Mouse (Mus musculus) CH12.LX (cell line): ENCODE data around the gene Dlec1. TPM values are rescaled to one million over a fixed set of nuclear protein-coding genes. Genes with fewer than 3 reads are reported as not detected.

ENCODE experiments used
- DNase-seq: peaks from one replicate; pipeline ENCODE4 v3.0.0-alpha.2; 2013; ENCODE audit errors: extremely low read depth
- H3K27ac ChIP-seq: 2 replicates; pipeline ENCODE4 v1.5.1; 2012; ENCODE audit warnings: low read depth, mild to moderate bottlenecking, control low read depth, moderate library complexity; ENCODE audit not compliant: insufficient read depth
- H3K27me3 ChIP-seq: replicated peaks from 2 replicates; pipeline ENCODE3; 2012; ENCODE audit warnings: inconsistent platforms
- H3K36me3 ChIP-seq, 2 experiments: replicated peaks in 1 of 2; 2 replicates each; pipeline versions ENCODE3 to v1.6.1; 2012; ENCODE audit warnings: inconsistent platforms in 1 of 2, low read length in 1 of 2, mild to moderate bottlenecking in 1 of 2, mixed read lengths in 1 of 2, moderate library complexity in 1 of 2; ENCODE audit not compliant: control insufficient read depth in 1 of 2, insufficient read depth in 1 of 2
- H3K4me1 ChIP-seq, 2 experiments: 2 replicates each; pipeline ENCODE4 v1.6.1; 2012; ENCODE audit warnings: inconsistent platforms in 1 of 2, moderate library complexity in 1 of 2; ENCODE audit not compliant: insufficient read depth in 2 of 2, control insufficient read depth in 1 of 2
- H3K4me2 ChIP-seq: 2 replicates; pipeline ENCODE4 v1.6.1; 2012; ENCODE audit warnings: low read depth, mild to moderate bottlenecking, control low read depth; ENCODE audit not compliant: poor library complexity, insufficient read depth, severe bottlenecking
- H3K4me3 ChIP-seq, 3 experiments: fragments of 150-350 bp in 1 of 3; sonication (generic) in 1 of 3; replicated peaks in 1 of 3; 2 replicates each; pipeline versions ENCODE3 to v1.5.1; 2011 to 2012; ENCODE audit warnings: low read depth in 2 of 3, low read length in 2 of 3, mild to moderate bottlenecking in 2 of 3, moderate library complexity in 2 of 3, control low read depth in 1 of 3, improper control_type of control experiment in 1 of 3, inconsistent platforms in 1 of 3, mixed read lengths in 1 of 3; ENCODE audit not compliant: poor library complexity in 1 of 3
- H3K79me2 ChIP-seq: replicated peaks from 2 replicates; pipeline ENCODE4 v1.6.1; 2012; ENCODE audit warnings: mild to moderate bottlenecking, moderate library complexity; ENCODE audit not compliant: control insufficient read depth, poor library complexity, insufficient read depth, severe bottlenecking; ENCODE audit errors: extremely low read depth
- H3K9ac ChIP-seq: 2 replicates; pipeline ENCODE4 v1.6.1; 2012; ENCODE audit warnings: low read depth, mild to moderate bottlenecking, control low read depth, moderate library complexity; ENCODE audit not compliant: insufficient read depth
- H3K9me3 ChIP-seq: replicated peaks from 2 replicates; pipeline ENCODE3; 2012; ENCODE audit warnings: low read length, inconsistent platforms, mixed read lengths
- BHLHE40 ChIP-seq: IDR thresholded peaks from 2 replicates; pipeline ENCODE4 v1.6.1; 2011; ENCODE audit warnings: mild to moderate bottlenecking, low read depth, low read length, improper control_type of control experiment
- CHD1 ChIP-seq: IDR thresholded peaks from 2 replicates; pipeline ENCODE4 v1.6.1; 2012; ENCODE audit warnings: low read depth, low read length, improper control_type of control experiment, inconsistent platforms
- CHD2 ChIP-seq: IDR thresholded peaks from 2 replicates; pipeline ENCODE4 v1.6.1; 2011; ENCODE audit warnings: low read length, improper control_type of control experiment
- CTCF ChIP-seq, 2 experiments: IDR thresholded peaks in 1 of 2; conservative IDR thresholded peaks in 1 of 2; 2 replicates each; pipeline ENCODE4 v1.5.1; 2011 to 2012; ENCODE audit warnings: low read depth in 2 of 2, low read length in 2 of 2, improper control_type of control experiment in 1 of 2, inconsistent platforms in 1 of 2, mild to moderate bottlenecking in 1 of 2, moderate library complexity in 1 of 2
- E2F4 ChIP-seq: IDR thresholded peaks from 2 replicates; pipeline ENCODE4 v1.6.1; 2011; ENCODE audit warnings: low read depth, low read length, improper control_type of control experiment; ENCODE audit not compliant: insufficient replicate concordance
- ELF1 ChIP-seq: IDR thresholded peaks from 2 replicates; pipeline ENCODE4 v1.6.1; 2014; ENCODE audit warnings: low read depth, mild to moderate bottlenecking, inconsistent platforms, low read length, improper control_type of control experiment
- EP300 ChIP-seq: IDR thresholded peaks from 2 replicates; pipeline ENCODE4 v1.6.1; 2011; ENCODE audit warnings: low read length, improper control_type of control experiment
- ETS1 ChIP-seq: conservative IDR thresholded peaks from 2 replicates; pipeline ENCODE4 v1.6.1; 2012; ENCODE audit warnings: low read depth, mild to moderate bottlenecking, inconsistent platforms, low read length, improper control_type of control experiment, moderate library complexity
- GABPA ChIP-seq: IDR thresholded peaks from 2 replicates; pipeline ENCODE4 v1.6.1; 2012; ENCODE audit warnings: low read depth, low read length, improper control_type of control experiment, inconsistent platforms; ENCODE audit not compliant: insufficient replicate concordance
- HCFC1 ChIP-seq: IDR thresholded peaks from 2 replicates; pipeline ENCODE4 v1.6.1; 2012; ENCODE audit warnings: low read depth, mild to moderate bottlenecking, inconsistent platforms, low read length, improper control_type of control experiment
- IRF4 ChIP-seq: IDR thresholded peaks from 2 replicates; pipeline ENCODE4 v1.6.1; 2014; ENCODE audit warnings: low read depth, mild to moderate bottlenecking, inconsistent platforms, low read length, improper control_type of control experiment
- JUN ChIP-seq: IDR thresholded peaks from 2 replicates; pipeline ENCODE4 v1.6.1; 2011; ENCODE audit warnings: low read depth, mild to moderate bottlenecking, low read length, improper control_type of control experiment, moderate library complexity; ENCODE audit not compliant: insufficient read depth
- JUND ChIP-seq: conservative IDR thresholded peaks from 2 replicates; pipeline ENCODE4 v1.6.1; 2011; ENCODE audit warnings: low read depth, low read length, improper control_type of control experiment
- KAT2A ChIP-seq: IDR thresholded peaks from 2 replicates; pipeline ENCODE4 v1.6.1; 2012; ENCODE audit warnings: low read length, improper control_type of control experiment, inconsistent platforms; ENCODE audit not compliant: insufficient replicate concordance
- MAFK ChIP-seq: IDR thresholded peaks from 2 replicates; pipeline ENCODE4 v1.6.1; 2011; ENCODE audit warnings: low read length, improper control_type of control experiment; ENCODE audit not compliant: insufficient replicate concordance
- MAX ChIP-seq: IDR thresholded peaks from 2 replicates; pipeline ENCODE4 v1.6.1; 2011; ENCODE audit warnings: low read length, improper control_type of control experiment
- MAZ ChIP-seq: IDR thresholded peaks from 2 replicates; pipeline ENCODE4 v1.6.1; 2012; ENCODE audit warnings: low read depth, mild to moderate bottlenecking, inconsistent platforms, low read length, improper control_type of control experiment, moderate library complexity
- MEF2A ChIP-seq: IDR thresholded peaks from 2 replicates; pipeline ENCODE4 v1.6.1; 2014; ENCODE audit warnings: low read depth, mild to moderate bottlenecking, inconsistent platforms, low read length, improper control_type of control experiment, borderline replicate concordance
- MXI1 ChIP-seq: IDR thresholded peaks from 2 replicates; pipeline ENCODE4 v1.6.1; 2011; ENCODE audit warnings: mild to moderate bottlenecking, low read depth, low read length, improper control_type of control experiment
- MYC ChIP-seq: IDR thresholded peaks from 2 replicates; pipeline ENCODE4 v1.6.1; 2011; ENCODE audit warnings: low read depth, mild to moderate bottlenecking, improper control_type of control experiment, low read length
- NELFE ChIP-seq: IDR thresholded peaks from 2 replicates; pipeline ENCODE4 v1.6.1; 2011; ENCODE audit warnings: low read depth, low read length, improper control_type of control experiment
- NRF1 ChIP-seq: IDR thresholded peaks from 2 replicates; pipeline ENCODE4 v1.6.1; 2014; ENCODE audit warnings: low read depth, mild to moderate bottlenecking, inconsistent platforms, low read length, improper control_type of control experiment, moderate library complexity
- PAX5 ChIP-seq: IDR thresholded peaks from 2 replicates; pipeline ENCODE4 v1.6.1; 2012; ENCODE audit warnings: low read length, inconsistent platforms, mixed read lengths
- POLR2A ChIP-seq: IDR thresholded peaks from 2 replicates; pipeline ENCODE4 v1.6.1; 2011; ENCODE audit warnings: low read depth, mild to moderate bottlenecking, improper control_type of control experiment, low read length
- POLR2AphosphoS2 ChIP-seq: IDR thresholded peaks from 2 replicates; pipeline ENCODE4 v1.6.1; 2011; ENCODE audit warnings: low read depth, low read length, improper control_type of control experiment
- RAD21 ChIP-seq: IDR thresholded peaks from 2 replicates; pipeline ENCODE4 v1.6.1; 2011; ENCODE audit warnings: low read depth, mild to moderate bottlenecking, low read length, improper control_type of control experiment, moderate library complexity
- RCOR1 ChIP-seq: conservative IDR thresholded peaks from 2 replicates; pipeline ENCODE4 v1.6.1; 2012; ENCODE audit warnings: low read depth, mild to moderate bottlenecking, inconsistent platforms, low read length, improper control_type of control experiment
- SMC3 ChIP-seq: IDR thresholded peaks from 2 replicates; pipeline ENCODE4 v1.6.1; 2011; ENCODE audit warnings: low read depth, low read length, improper control_type of control experiment
- UBTF ChIP-seq: IDR thresholded peaks from 2 replicates; pipeline ENCODE4 v1.6.1; 2012; ENCODE audit warnings: low read depth, mild to moderate bottlenecking, inconsistent platforms, low read length, improper control_type of control experiment, moderate library complexity
- USF1 ChIP-seq: IDR thresholded peaks from 2 replicates; pipeline ENCODE4 v1.6.1; 2014; ENCODE audit warnings: low read depth, mild to moderate bottlenecking, inconsistent platforms, low read length, improper control_type of control experiment
- ZMIZ1 ChIP-seq: IDR thresholded peaks from 2 replicates; pipeline ENCODE4 v1.6.1; 2012; ENCODE audit warnings: low read depth, mild to moderate bottlenecking, inconsistent platforms, low read length, improper control_type of control experiment
- ZNF384 ChIP-seq: IDR thresholded peaks from 2 replicates; pipeline ENCODE4 v1.6.1; 2012; ENCODE audit warnings: low read depth, low read length, improper control_type of control experiment, inconsistent platforms
- dilution Hi-C: fragments of 300-500 bp; cut with MboI; formaldehyde crosslinking; loops from 2 replicates; pipeline ENCODE4 v1.14.3; 2020; ENCODE audit warnings: low sequenced_read_pairs; ENCODE audit not compliant: extremely low pct_unique_long_range_greater_than_20kb, extremely low pct_ligation_motif_present
- in situ Hi-C: fragments of 300-500 bp; cut with MboI; formaldehyde crosslinking; loops from 3 replicates; pipeline ENCODE4 v1.14.3; 2019; ENCODE audit warnings: low sequenced_read_pairs, low pct_ligation_motif_present, low pct_unique_long_range_greater_than_20kb, mixed read lengths
- polyA plus RNA-seq: library from polyadenylated mRNA; unstranded; fragments of >175 nt; gene quantifications from 2 replicates; pipeline ENCODE4 v1.2.1, GENCODE M21; 2012; ENCODE audit warnings: low read depth; ENCODE audit not compliant: insufficient read length
- total RNA-seq, 2 experiments: library from RNA; depleted of rRNA; stranded (reverse); fragments of 300-350 nt in 1 of 2; fragments of >200 nt in 1 of 2; gene quantifications; 2 replicates each; pipeline ENCODE4 v1.2.3; 2012 to 2014

Gene Dlec1
- total and polyA plus RNA-seq, 3 experiments = 1.4 to 6.3 (median 5.9) TPM

GRCm38 (mm10) chr9:119145638-119146037 lies 43.4 kb downstream of the Dlec1 start:
- TF ChIP-seq IRF4 = no peak
- TF ChIP-seq CTCF (conservative IDR thresholded peaks at IDR 0.05 in 1 of 2, IDR thresholded peaks at IDR 0.05 in 1 of 2; ENCODE audit: low read depth in 2 of 2, low read length in 2 of 2) = peak in 1 of 2 experiments; percentile 25; a peak in 1 of 4 replicates
- dilution Hi-C loops = no loop called here
- peaks cover 6% of the 10 kb centered on the region for H3K27me3 ChIP-seq

GRCm38 (mm10) chr9:119146098-119146770 lies 44.0 kb downstream of the Dlec1 start:
- Histone ChIP-seq H3K4me1 (peaks cover 14 to 22% of the 10 kb centered on the region in 2 experiments), H3K4me3 (peak overlapping the region in 2 of 3 experiments; percentile 22 to 40), H3K79me2 (no peaks in the 10 kb centered on the region), H3K27ac (no peak overlapping the region; the same call in 1 of the 2 replicates), H3K27me3 (peaks cover 9% of the 10 kb centered on the region), H3K9ac (peak overlapping the region; percentile 19), H3K36me3 (peaks cover 3 to 24% of the 10 kb centered on the region in 2 experiments), H3K4me2 (peak overlapping the region; percentile 57), H3K9me3 (no peaks in the 10 kb centered on the region)
- peak; percentile 56 for DNase-seq
- in situ Hi-C loops (no loop called here), dilution Hi-C loops (no loop called here)
- TF ChIP-seq RAD21 = no peak
- TF ChIP-seq KAT2A = no peak
- TF ChIP-seq MAZ = peak; percentile 81
- TF ChIP-seq MEF2A = no peak
- no peak for TF ChIP-seq MXI1
- TF ChIP-seq CTCF (conservative IDR thresholded peaks at IDR 0.05 in 1 of 2, IDR thresholded peaks at IDR 0.05 in 1 of 2; ENCODE audit: low read depth in 2 of 2, low read length in 2 of 2) = no peak; a peak in 1 of 4 replicates
- no peak for TF ChIP-seq NRF1
- no peak for TF ChIP-seq MAFK
- TF ChIP-seq GABPA = no peak
- no peak for TF ChIP-seq UBTF
- TF ChIP-seq BHLHE40 = no peak
- TF ChIP-seq ZNF384 = no peak
- 0 out of 2 replicates have a peak, but pooled peaks have one; percentile 18 for TF ChIP-seq ZMIZ1
- TF ChIP-seq PAX5 = no peak
- TF ChIP-seq MAX = no peak
- TF ChIP-seq SMC3 = no peak
- no peak for TF ChIP-seq USF1
- no peak for TF ChIP-seq ETS1
- no peak for TF ChIP-seq RCOR1
- TF ChIP-seq POLR2AphosphoS2 = no peak
- TF ChIP-seq NELFE = no peak
- no peak for TF ChIP-seq E2F4
- no peak for TF ChIP-seq CHD2
- no peak; the same call in 1 of the 2 replicates for TF ChIP-seq HCFC1
- TF ChIP-seq JUND = no peak
- no peak for TF ChIP-seq EP300
- peak; percentile 32; the same call in 1 of the 2 replicates for TF ChIP-seq POLR2A
- no peak for TF ChIP-seq CHD1
- peak; percentile 65 for TF ChIP-seq ELF1
- no peak for TF ChIP-seq JUN
- no peak for TF ChIP-seq MYC

More at GRCm38 (mm10) chr9:119145638-119146037, 43.4 kb downstream of the Dlec1 start:
- Histone ChIP-seq H3K4me1 (peaks cover 14 to 22% of the 10 kb centered on the region in 2 experiments), H3K9ac (peak overlapping the region; percentile 19; the same call in 1 of the 2 replicates), H3K36me3 (peaks cover 3 to 24% of the 10 kb centered on the region in 2 experiments), H3K79me2 (no peaks in the 10 kb centered on the region), H3K4me3 (peak overlapping the region in 1 of 3 experiments; percentile 17), H3K9me3 (no peaks in the 10 kb centered on the region), H3K27ac (no peak overlapping the region; the same call in 1 of the 2 replicates), H3K4me2 (peak overlapping the region; percentile 57)
- in situ Hi-C loops = no loop called here
- DNase-seq = peak; percentile 2
